Mouse (Mus musculus) embryonic fibroblast, embryonic 13.5 days (primary cell): Measurements from ENCODE around the gene Zfp935.
"Not testable (repeated sequence)": the region's sequence is repeated elsewhere in the genome, so short reads cannot be mapped to it uniquely, and the experiment has no call there.

Experiments used
- CTCF ChIP-seq: IDR thresholded peaks from 2 replicates; pipeline ENCODE4 v1.5.1; 2011; ENCODE audit warnings: mild to moderate bottlenecking, control low read depth, low read length, moderate library complexity, borderline replicate concordance; ENCODE audit not compliant: insufficient read depth
- POLR2A ChIP-seq: IDR thresholded peaks from 2 replicates; pipeline ENCODE4 v1.6.1; 2011; ENCODE audit warnings: low read depth, mild to moderate bottlenecking, control low read depth, low read length, moderate library complexity

DNA sequence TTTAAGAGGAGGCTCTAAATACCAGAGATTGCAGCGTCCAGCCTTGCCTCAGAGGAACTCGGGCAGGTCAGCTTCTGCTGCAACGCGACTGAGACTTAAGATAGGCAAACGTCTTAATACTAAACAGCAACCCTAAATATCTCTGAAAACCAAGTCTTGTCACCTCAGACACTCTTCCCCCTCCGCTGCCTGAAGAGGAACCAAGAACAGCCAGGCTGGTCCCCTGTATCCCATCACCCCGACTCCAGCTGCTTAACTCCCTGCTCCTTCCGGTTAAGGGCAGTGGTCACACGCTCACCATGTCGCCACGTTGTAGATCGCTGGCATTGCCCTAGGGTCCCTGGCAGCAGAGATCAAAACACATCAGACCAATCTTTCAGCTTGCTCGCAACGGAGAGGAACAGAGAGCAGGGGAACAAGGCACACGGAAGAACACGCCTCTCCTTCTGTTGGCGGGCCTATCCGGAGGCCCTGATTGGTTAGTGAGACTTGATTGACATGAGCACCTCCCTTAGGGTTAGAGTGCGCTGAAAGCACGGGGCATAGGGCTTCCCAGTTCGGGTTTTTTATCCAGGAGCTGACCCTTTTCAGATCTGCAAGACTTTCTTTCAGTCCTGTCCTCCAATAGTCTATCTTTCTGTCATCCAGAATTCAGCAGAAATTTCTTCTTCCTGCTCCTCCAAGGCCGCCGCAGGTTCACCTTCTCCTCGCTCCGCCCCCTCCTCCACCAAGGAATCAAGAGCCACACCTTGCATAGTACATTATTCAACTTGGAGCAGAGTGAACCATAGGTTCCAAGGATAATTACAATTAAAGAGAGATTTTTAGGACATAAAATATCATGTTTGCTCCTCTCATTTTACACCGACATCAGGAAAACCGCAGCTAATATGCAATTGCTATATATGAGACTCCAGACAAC, at the start of gene Zfp935:
- TF ChIP-seq CTCF, POLR2A: not testable (repeated sequence)
